Mouse (Mus musculus) midbrain, embryonic 12.5 days (tissue): ENCODE data around the gene Mboat2. TPM values are rescaled to one million over a fixed set of nuclear protein-coding genes. Genes with fewer than 3 reads are reported as not detected.

Experiments
- ATAC-seq: fragments of 200-750 bp; cut with Nextera tagmentation; 2 replicates; pipeline ENCODE4 v1.8.0; 2017; ENCODE audit warnings: low read depth, moderate TSS enrichment, moderate library complexity; ENCODE audit not compliant: low FRiP score
- H3K27ac ChIP-seq: fragments of 300-500 bp; sonication (generic); replicated peaks from 2 replicates; pipeline ENCODE4 v1.5.1; 2016; ENCODE audit warnings: mild to moderate bottlenecking
- H3K27me3 ChIP-seq: fragments of 300-500 bp; sonication (generic); 2 replicates; pipeline ENCODE4 v1.6.1; 2016; ENCODE audit warnings: mild to moderate bottlenecking
- H3K36me3 ChIP-seq: fragments of 300-500 bp; sonication (generic); 2 replicates; pipeline ENCODE4 v1.6.1; 2016
- H3K4me1 ChIP-seq: fragments of 300-500 bp; sonication (generic); 2 replicates; pipeline ENCODE4 v1.6.1; 2016
- H3K4me2 ChIP-seq: fragments of 300-500 bp; sonication (generic); replicated peaks from 2 replicates; pipeline ENCODE4 v1.6.1; 2016; ENCODE audit warnings: mild to moderate bottlenecking, moderate library complexity
- H3K4me3 ChIP-seq: fragments of 300-500 bp; sonication (generic); 2 replicates; pipeline ENCODE4 v1.5.1; 2016; ENCODE audit warnings: mild to moderate bottlenecking
- H3K9ac ChIP-seq: fragments of 300-500 bp; sonication (generic); replicated peaks from 2 replicates; pipeline ENCODE4 v1.6.1; 2016; ENCODE audit warnings: mild to moderate bottlenecking, moderate library complexity
- H3K9me3 ChIP-seq: fragments of 300-500 bp; sonication (generic); 2 replicates; pipeline ENCODE4 v1.6.1; 2016; ENCODE audit warnings: mild to moderate bottlenecking
- WGBS: fragments of 180-500 bp; shearing (Covaris S2); methylation state at CpG from one replicate; pipeline ENCODE4 v1.1.7; 2016; 5-methylcytosine and 5-hydroxymethylcytosine counted together
- polyA plus RNA-seq: library from polyadenylated mRNA; unstranded; fragments of >200 nt; fragmentation: Nextera tagmentation; extraction: Ambion mirVana; gene quantifications from 2 replicates; pipeline ENCODE4 v1.2.1, GENCODE M21; 2016

The Mboat2 gene
- polyA plus RNA-seq, 1 experiment from 2014 or later, result 69.5 TPM

DNA sequence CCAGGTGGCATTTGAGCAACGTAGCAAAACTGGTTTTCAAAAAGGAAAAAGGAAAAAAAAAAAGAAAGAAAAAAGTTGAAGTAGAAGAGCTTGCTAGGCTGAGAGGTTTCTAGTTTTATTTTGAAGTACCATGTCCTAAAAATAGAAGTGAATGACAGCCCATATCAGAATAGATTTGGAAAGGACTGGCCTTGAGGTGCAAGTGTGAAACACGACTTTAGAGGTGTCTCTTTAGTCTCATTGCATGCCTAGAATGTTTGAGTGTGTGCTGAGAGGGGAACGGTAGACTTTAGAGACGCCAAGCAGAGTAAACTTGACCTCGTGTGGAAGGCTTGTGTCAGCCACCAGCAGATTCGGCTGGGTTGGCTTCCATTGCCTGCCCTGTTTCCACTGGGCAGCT, 81.5 kb downstream of the Mboat2 start:
- peaks cover 40% of the 10 kb centered on the region for H3K36me3 ChIP-seq
- no peaks in the 10 kb centered on the region for H3K27me3 ChIP-seq
- H3K9me3 ChIP-seq, result no peaks in the 10 kb centered on the region
- no peak overlapping the region for H3K27ac ChIP-seq
- H3K4me2 ChIP-seq, result no peak overlapping the region
- no peak for ATAC-seq
- WGBS, result 85% methylated on average over 6 of the region's 6 CpGs
- no peak overlapping the region for H3K9ac ChIP-seq
- no peaks in the 10 kb centered on the region for H3K4me1 ChIP-seq
- no peak overlapping the region for H3K4me3 ChIP-seq

DNA sequence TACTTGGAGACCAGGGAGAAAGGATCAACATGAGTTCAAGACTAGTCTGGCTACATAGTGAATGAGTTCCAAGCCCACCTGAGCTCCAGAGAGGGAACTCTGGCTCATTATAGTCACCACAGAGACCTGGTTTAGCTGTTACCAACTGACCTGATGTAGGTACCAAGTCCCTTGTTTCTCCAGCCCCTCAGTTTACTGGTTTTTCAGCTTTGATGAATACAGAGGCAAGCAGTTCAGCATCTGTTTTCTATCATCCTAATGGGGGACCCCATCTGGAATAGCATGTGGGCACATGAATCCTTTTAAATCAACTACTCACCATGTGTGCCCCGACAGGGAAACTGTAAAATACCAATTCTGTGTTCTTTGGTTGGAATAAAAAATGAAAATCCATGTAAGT, 82.2 kb downstream of the Mboat2 start:
- 85% methylated on average over 1 of the region's 1 CpGs for WGBS
- no peaks in the 10 kb centered on the region for H3K9me3 ChIP-seq
- H3K36me3 ChIP-seq, result peaks cover 39% of the 10 kb centered on the region
- H3K9ac ChIP-seq, result no peak overlapping the region
- no peaks in the 10 kb centered on the region for H3K4me1 ChIP-seq
- H3K4me2 ChIP-seq, result no peak overlapping the region
- H3K27me3 ChIP-seq, result no peaks in the 10 kb centered on the region
- ATAC-seq, result no peak
- H3K4me3 ChIP-seq, result no peak overlapping the region
- no peak overlapping the region for H3K27ac ChIP-seq

DNA sequence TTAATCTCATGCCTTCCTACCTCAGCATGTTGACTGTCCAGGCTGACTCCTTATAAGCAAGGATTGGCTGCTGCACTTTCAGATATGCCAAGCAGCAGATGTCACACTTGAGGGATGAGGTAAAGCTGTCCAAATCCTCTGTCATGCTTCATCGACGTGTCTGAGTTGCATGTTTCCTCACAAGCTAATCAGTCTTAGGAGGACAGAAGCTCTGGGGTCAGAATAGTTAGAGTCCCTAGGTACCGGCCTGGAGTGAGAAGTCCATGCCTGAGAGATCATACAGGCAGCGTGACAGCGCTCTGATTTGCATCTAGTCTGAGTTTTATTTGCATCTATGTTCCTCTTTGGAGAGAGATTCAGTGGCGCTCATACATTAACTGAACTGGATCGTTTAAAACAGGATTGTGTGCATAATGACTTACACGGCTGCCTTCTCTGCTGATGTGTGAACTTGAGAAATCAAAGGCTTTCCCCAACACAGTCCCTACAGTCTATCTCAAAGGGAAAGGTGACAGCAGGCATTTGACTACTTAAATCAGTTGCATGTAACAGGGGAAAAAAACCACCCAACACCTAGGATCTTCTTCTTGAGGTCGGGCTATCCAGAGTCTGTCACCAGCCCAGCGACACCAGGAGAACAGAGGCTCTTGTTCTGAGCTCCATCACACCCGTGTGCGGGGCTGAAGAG, 88.0 kb downstream of the Mboat2 start:
- no peak overlapping the region for H3K4me3 ChIP-seq
- no peak overlapping the region for H3K4me2 ChIP-seq
- H3K27ac ChIP-seq, result peak overlapping the region; percentile 35; the same call in 1 of the 2 replicates
- no peaks in the 10 kb centered on the region for H3K27me3 ChIP-seq
- peak; percentile 30; the same call in 1 of the 2 replicates for ATAC-seq
- H3K9me3 ChIP-seq, result no peaks in the 10 kb centered on the region
- H3K36me3 ChIP-seq, result peaks cover 19% of the 10 kb centered on the region
- WGBS, result 66% methylated on average over 12 of the region's 12 CpGs
- peaks cover 3% of the 10 kb centered on the region; the same call in 1 of the 2 replicates for H3K4me1 ChIP-seq
- no peak overlapping the region for H3K9ac ChIP-seq

DNA sequence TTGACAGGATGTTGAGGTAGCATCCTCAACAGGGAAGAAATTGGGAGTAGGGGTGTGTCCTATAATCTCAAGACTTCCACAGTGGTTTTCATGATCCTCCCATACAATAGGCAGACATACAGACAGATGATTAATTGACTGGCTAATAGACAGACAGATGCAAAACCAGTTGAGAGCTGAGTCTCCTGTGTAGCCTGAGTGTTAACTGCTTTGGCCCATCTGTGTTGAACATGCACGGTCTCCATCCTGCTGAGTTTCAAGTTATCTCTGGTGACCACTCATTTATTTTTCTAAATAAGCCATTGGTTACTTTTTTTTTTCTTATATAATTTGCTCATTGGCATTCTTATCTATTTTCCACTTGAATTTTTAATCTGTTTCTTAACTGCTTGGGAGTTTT, 90.2 kb downstream of the Mboat2 start:
- no peak for ATAC-seq
- H3K9me3 ChIP-seq, result no peaks in the 10 kb centered on the region
- H3K36me3 ChIP-seq, result peaks cover 8% of the 10 kb centered on the region; the same call in 1 of the 2 replicates
- no peak overlapping the region for H3K9ac ChIP-seq
- peaks cover 9% of the 10 kb centered on the region; the same call in 1 of the 2 replicates for H3K4me1 ChIP-seq
- WGBS, result 80% methylated on average over 1 of the region's 1 CpGs
- H3K4me3 ChIP-seq, result no peak overlapping the region
- H3K27ac ChIP-seq, result no peak overlapping the region
- H3K27me3 ChIP-seq, result no peaks in the 10 kb centered on the region
- no peak overlapping the region for H3K4me2 ChIP-seq

DNA sequence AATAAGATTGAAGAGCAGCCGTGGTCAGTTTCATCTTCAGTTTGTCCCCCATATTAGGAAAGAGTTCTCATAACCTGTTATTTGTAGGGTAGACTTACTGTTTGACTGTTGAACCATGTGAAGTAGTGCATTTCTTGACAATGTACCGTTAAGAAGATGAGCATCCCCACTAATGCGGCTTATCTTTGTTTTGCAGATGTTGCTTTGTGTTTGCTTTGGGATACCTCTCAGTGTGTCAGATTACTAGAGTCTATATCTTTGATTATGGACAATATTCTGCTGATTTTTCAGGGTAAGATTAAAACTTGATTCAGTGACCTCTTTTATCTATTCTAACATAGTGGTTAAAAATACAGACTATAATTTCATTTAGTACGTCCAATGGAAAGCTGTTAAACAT, 93.3 kb downstream of the Mboat2 start:
- ATAC-seq, result no peak
- Histone ChIP-seq H3K4me2 (no peak overlapping the region), H3K9me3 (no peaks in the 10 kb centered on the region), H3K27ac (no peak overlapping the region), H3K9ac (no peak overlapping the region), H3K36me3 (no peaks in the 10 kb centered on the region; the same call in 1 of the 2 replicates), H3K4me1 (peaks cover 19% of the 10 kb centered on the region; the same call in 1 of the 2 replicates), H3K4me3 (no peak overlapping the region), H3K27me3 (no peaks in the 10 kb centered on the region)
- WGBS, result 82% methylated on average over 4 of the region's 4 CpGs

DNA sequence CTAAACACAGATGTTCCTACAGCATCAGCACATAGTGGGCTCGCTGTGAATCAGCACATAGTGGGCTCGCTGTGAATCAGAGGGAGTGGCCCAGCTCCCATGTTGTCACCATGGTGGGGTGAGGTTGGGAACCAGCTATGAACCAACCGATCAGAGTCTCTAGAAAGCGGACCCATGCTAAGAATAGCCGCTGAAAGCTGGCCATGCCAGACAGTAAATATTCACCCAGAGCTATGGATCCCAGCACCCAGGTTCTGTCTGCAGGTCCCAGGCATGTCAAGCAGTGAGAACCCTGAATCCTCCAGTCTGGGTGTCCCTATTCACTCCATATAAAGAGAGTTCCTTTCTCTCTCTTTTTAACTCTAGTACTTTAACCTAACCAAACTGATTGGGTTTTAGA, 94.6 kb downstream of the Mboat2 start:
- H3K27ac ChIP-seq, result no peak overlapping the region
- WGBS, result 84% methylated on average over 5 of the region's 5 CpGs

DNA sequence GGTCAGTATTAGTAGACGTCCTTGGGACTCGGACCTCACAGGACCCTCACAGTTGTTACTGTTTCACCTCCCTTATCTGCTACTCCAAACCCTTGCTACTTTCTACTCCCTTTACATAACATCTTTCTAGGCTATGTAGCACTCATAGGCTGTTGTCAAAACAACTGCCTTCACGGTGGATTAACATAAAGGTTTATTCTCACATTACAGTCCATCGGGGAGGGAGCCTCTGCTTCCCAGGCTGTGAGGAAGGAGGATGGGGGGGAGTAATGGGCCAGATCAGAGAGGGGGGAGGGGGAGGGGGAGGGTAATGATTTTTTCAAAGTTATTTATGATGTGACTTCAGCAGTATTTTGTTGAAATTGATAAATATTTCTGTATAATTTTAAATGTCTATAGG, 95.0 kb downstream of the Mboat2 start:
- 0 out of 2 replicates have a peak, but pooled peaks have one; percentile 44 for ATAC-seq
- Histone ChIP-seq H3K4me2 (no peak overlapping the region), H3K9me3 (no peaks in the 10 kb centered on the region), H3K4me3 (no peak overlapping the region), H3K36me3 (no peaks in the 10 kb centered on the region; the same call in 1 of the 2 replicates), H3K4me1 (peaks cover 21% of the 10 kb centered on the region; the same call in 1 of the 2 replicates), H3K9ac (no peak overlapping the region), H3K27ac (no peak overlapping the region), H3K27me3 (no peaks in the 10 kb centered on the region)
- 42% methylated on average over 4 of the region's 4 CpGs for WGBS

More for the DNA sequence above, 94.6 kb downstream of the Mboat2 start:
- Histone ChIP-seq H3K4me3 (no peak overlapping the region), H3K4me2 (no peak overlapping the region), H3K27me3 (no peaks in the 10 kb centered on the region), H3K36me3 (no peaks in the 10 kb centered on the region; the same call in 1 of the 2 replicates), H3K9ac (no peak overlapping the region), H3K4me1 (peaks cover 21% of the 10 kb centered on the region; the same call in 1 of the 2 replicates), H3K9me3 (no peaks in the 10 kb centered on the region)
- ATAC-seq, result no peak

DNA sequence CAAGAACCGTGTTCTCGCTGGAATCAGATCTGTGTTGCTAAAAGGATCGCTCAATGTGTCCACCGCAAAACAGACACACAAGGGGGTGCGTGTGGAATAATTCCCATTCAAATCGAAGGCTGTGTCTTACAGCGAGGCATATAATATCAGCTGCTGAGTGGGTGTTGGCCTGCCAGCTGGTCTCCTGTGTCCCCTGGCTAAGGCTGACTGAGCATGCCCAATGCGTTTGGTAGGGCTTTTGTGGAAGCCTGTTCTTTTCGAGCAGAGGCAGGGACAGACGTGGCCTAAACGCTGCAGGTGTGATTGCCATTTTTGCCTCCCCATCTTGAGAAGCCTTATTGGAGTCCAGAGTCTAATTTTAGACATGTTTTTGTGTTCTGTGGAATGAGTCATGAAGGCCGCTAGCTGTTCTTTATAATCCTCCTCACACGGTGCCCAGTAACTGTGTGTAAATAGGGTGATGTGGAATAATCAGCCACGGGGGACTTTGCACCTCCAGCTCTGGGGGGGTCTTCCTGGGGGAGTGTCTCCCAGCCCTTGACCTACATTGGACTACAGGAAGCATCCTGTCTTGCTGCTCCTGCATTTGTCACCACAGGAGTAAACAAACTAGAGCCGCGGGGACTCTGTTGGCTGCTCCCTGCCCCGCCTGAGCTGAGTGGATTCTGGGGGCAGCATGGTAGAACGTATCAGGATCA, 97.5 kb downstream of the Mboat2 start:
- Histone ChIP-seq H3K4me2 (no peak overlapping the region), H3K27me3 (no peaks in the 10 kb centered on the region), H3K9me3 (no peaks in the 10 kb centered on the region), H3K4me3 (no peak overlapping the region), H3K9ac (no peak overlapping the region), H3K4me1 (peaks cover 33% of the 10 kb centered on the region), H3K27ac (peak overlapping the region; percentile 67), H3K36me3 (no peaks in the 10 kb centered on the region; the same call in 1 of the 2 replicates)
- ATAC-seq, result peak; percentile 57; the same call in 1 of the 2 replicates
- 58% methylated on average over 18 of the region's 18 CpGs for WGBS

DNA sequence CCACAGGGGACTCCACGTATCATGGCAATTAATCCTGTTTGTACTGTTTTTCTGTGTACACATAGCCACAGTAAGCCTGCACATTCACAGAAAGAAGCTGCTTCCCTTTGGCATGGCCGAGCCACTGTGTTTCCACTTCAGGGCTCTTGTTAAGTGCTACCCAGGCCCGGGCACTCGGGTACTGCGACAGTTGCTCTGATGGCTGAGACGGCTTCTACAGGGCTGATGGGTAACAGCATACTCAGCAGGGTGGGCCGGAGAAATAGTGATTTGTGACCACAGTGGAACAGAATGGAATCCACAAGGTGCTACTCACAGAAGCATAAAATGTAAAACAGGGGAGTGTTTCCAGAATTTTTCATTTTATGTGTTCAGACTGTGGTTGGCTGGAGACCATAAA, 98.4 kb downstream of the Mboat2 start:
- no peak overlapping the region for H3K9ac ChIP-seq
- WGBS, result 71% methylated on average over 7 of the region's 7 CpGs
- H3K27me3 ChIP-seq, result no peaks in the 10 kb centered on the region

DNA sequence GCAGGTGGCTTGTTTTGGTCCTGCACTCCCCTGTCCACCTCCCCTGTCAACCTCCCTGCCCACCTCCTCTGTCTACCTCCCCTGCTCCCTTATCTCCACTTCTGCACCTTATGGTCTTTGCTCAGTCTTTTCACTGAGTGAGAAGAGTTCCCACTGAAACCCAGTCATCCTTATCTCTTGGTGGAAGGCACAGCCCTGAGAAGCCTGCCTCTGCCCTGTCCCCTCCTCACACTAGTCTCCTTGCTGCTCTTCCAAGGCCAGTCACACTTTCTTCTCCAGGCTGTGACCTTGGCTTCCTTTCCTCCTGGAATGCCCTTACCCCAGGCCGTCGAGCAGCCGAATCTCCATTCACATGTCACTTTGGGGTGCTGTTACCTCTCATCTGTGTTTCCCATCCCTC, 100.1 kb downstream of the Mboat2 start:
- Histone ChIP-seq H3K27me3 (no peaks in the 10 kb centered on the region), H3K9me3 (no peaks in the 10 kb centered on the region), H3K4me3 (no peak overlapping the region), H3K4me1 (peaks cover 36% of the 10 kb centered on the region), H3K27ac (no peak overlapping the region), H3K4me2 (no peak overlapping the region), H3K36me3 (peaks cover 2% of the 10 kb centered on the region; the same call in 1 of the 2 replicates), H3K9ac (no peak overlapping the region)
- WGBS, result 81% methylated on average over 3 of the region's 3 CpGs
- no peak for ATAC-seq

More for the DNA sequence above, 98.4 kb downstream of the Mboat2 start:
- peaks cover 42% of the 10 kb centered on the region for H3K4me1 ChIP-seq
- no peak overlapping the region for H3K4me3 ChIP-seq
- no peaks in the 10 kb centered on the region for H3K9me3 ChIP-seq
- H3K4me2 ChIP-seq, result no peak overlapping the region
- ATAC-seq, result no peak
- no peaks in the 10 kb centered on the region; the same call in 1 of the 2 replicates for H3K36me3 ChIP-seq
- H3K27ac ChIP-seq, result peak overlapping the region; percentile 67

DNA sequence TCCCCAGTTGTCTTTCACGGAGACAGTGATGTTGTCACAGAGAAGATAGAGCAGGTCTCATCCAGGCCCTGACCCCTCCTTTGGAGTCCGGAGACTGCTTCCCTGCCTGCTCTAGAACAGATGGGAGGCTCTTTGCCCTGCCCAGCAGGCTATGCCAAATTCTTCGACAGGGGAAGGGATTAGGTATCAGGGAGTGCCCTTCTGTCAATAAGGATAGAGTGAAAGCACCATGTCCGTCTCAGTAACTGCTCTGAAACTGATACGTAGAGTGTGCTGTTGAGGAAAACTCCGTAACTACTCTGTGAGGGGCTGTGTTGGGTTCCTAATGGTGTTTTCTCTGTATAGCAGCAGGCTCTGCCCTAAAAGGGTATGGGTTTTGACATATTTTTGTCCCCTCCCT, 101.4 kb downstream of the Mboat2 start:
- ATAC-seq, result no peak
- peaks cover 36% of the 10 kb centered on the region for H3K4me1 ChIP-seq
- peak overlapping the region; percentile 76 for H3K27ac ChIP-seq
- no peak overlapping the region for H3K4me3 ChIP-seq
- WGBS, result 34% methylated on average over 6 of the region's 6 CpGs
- no peaks in the 10 kb centered on the region for H3K9me3 ChIP-seq
- no peak overlapping the region for H3K4me2 ChIP-seq
- no peak overlapping the region for H3K9ac ChIP-seq
- no peaks in the 10 kb centered on the region for H3K27me3 ChIP-seq
- peaks cover 7% of the 10 kb centered on the region; the same call in 1 of the 2 replicates for H3K36me3 ChIP-seq

DNA sequence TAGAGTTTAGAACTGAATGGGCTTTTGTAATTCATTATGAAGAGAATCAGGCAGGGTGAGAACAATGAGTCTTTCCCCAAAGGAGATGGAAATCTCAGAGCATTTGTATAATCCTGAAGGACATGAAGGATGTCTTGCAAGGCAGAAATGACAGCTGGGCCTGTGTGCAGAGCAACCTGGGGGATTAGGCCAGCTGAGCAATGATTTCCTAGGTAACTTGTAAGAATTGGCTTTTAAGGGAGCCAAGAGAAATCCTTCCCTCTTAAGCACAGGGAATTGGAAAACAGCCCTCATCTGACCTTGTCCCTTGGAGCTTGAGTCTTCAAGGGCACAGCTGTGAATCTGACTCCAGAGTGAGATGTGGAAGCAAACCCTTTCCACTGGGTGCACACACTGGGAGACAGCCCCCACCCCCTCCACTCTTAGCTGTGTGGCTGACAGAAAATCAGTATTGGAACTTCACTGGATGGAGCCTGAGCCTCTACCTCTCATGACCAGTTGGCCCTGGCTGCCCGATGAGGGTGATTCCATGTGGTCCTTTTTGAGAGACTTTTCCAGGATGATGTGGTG, 102.6 kb downstream of the Mboat2 start:
- Histone ChIP-seq H3K27me3 (no peaks in the 10 kb centered on the region), H3K9ac (no peak overlapping the region), H3K9me3 (no peaks in the 10 kb centered on the region), H3K36me3 (peaks cover 7% of the 10 kb centered on the region; the same call in 1 of the 2 replicates), H3K4me1 (peaks cover 30% of the 10 kb centered on the region), H3K4me3 (no peak overlapping the region), H3K27ac (peak overlapping the region; percentile 76), H3K4me2 (no peak overlapping the region)
- peak; percentile 48 for ATAC-seq
- 78% methylated on average over 1 of the region's 1 CpGs for WGBS
